Mouse (Mus musculus): ENCODE results near the gene 0610009B22Rik.

0610009B22Rik gene

GRCm38 (mm10) chr11:51637971-51638414 lies 50.7 kb downstream of the 0610009B22Rik start:
- no peak for DNase-seq (ENCODE audit: extremely low spot score, low read depth, low spot score)

DNA sequence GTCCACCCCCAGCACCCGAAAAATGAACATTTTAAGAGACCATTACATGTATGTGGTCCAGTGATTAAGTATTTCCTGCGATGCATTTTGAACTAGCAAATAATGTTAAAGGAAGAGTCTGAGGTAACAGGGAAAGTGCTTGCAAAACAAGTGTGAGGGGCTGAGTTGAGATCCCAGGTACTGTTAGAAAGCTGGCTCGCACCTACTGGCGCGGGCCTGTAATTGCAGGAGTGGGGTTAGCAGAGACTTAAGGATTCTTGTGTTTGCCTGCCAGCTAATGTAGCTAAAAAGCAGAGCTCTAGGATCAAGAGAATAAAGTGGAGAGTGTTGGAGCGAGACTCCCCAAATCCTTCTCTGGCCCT lies 52.4 kb downstream of the 0610009B22Rik start:
- DNase-seq (ENCODE audit: extremely low spot score, low read depth, low spot score) = no peak

GRCm38 (mm10) chr11:51635525-51636322 lies 53.0 kb downstream of the 0610009B22Rik start, which contains the start of gene Rmnd5b:
TSS of gene Rmnd5b (minus strand) at chr11:51635896.
- DNase-seq (ENCODE audit: extremely low spot score, low read depth, low spot score) = no peak
